Mouse (Mus musculus) testis, adult 2 months (tissue): Measurements from ENCODE around the gene Cdk5r1.

Source experiments
- CTCF ChIP-seq: fragments of 200-500 bp; IDR thresholded peaks from 2 replicates; pipeline ENCODE4 v1.5.1; 2012; ENCODE audit warnings: low read depth, mild to moderate bottlenecking, inconsistent platforms, low read length, moderate library complexity; ENCODE audit not compliant: control insufficient read depth, insufficient read depth, insufficient replicate concordance
- POLR2A ChIP-seq: fragments of 200-500 bp; IDR thresholded peaks from 2 replicates; pipeline ENCODE4 v1.6.1; 2012; ENCODE audit warnings: low read depth, mild to moderate bottlenecking, inconsistent platforms, low read length, moderate library complexity; ENCODE audit not compliant: control insufficient read depth

GRCm38 (mm10) chr11:80496640-80497039, 19.8 kb downstream of the Cdk5r1 start:
- TF ChIP-seq CTCF (no peak), POLR2A (no peak)
